Mouse (Mus musculus) embryonic fibroblast, embryonic 13.5 days (primary cell): ENCODE data around the gene Cep152.

Source experiments
- CTCF ChIP-seq: IDR thresholded peaks from 2 replicates; pipeline ENCODE4 v1.5.1; 2011; ENCODE audit warnings: mild to moderate bottlenecking, control low read depth, low read length, moderate library complexity, borderline replicate concordance; ENCODE audit not compliant: insufficient read depth
- POLR2A ChIP-seq: IDR thresholded peaks from 2 replicates; pipeline ENCODE4 v1.6.1; 2011; ENCODE audit warnings: low read depth, mild to moderate bottlenecking, control low read depth, low read length, moderate library complexity

GRCm38 (mm10) chr2:125667184-125667583, 42.3 kb upstream of the Cep152 start:
- no peak for TF ChIP-seq CTCF
- no peak for TF ChIP-seq POLR2A
